Mouse (Mus musculus) thymus, postnatal 36 days (tissue): Measurements from ENCODE around the gene Gm10662.
"Not testable (repeated sequence)": the region's sequence is repeated elsewhere in the genome, so short reads cannot be mapped to it uniquely, and the experiment has no call there.

Experiments
- DNase-seq, 2 experiments: peaks; one replicate each; pipeline ENCODE4 v3.0.0; 2022; ENCODE audit warnings: mixed read lengths in 2 of 2

The Gm10662 gene

GRCm38 (mm10) chr7:23144380-23144779, at the start of gene Gm10662:
Gene Gm10662 (minus strand): TSS chr7:23144480.
- DNase-seq = not testable (repeated sequence)

GRCm38 (mm10) chr7:23163505-23163904, 19.2 kb upstream of the Gm10662 start:
- DNase-seq = not testable (repeated sequence)
